Mouse (Mus musculus) heart, embryonic 15.5 days (tissue): Measurements from ENCODE around the gene Col11a2. TPM values are rescaled to one million over a fixed set of nuclear protein-coding genes. Genes with fewer than 3 reads are reported as not detected.
A peak's percentile ranks its signal among the peaks of the same experiment; 100 is the strongest.
"Not testable (repeated sequence)": the region's sequence is repeated elsewhere in the genome, so short reads cannot be mapped to it uniquely, and the experiment has no call there.

Source experiments
- ATAC-seq: fragments of 200-750 bp; cut with Nextera tagmentation; replicated peaks from 2 replicates; pipeline ENCODE4 v1.8.0; 2017; ENCODE audit warnings: low read depth, moderate TSS enrichment; ENCODE audit not compliant: insufficient number of reproducible peaks, insufficient read depth, low FRiP score
- H3K27ac ChIP-seq: fragments of 300-500 bp; sonication (generic); 2 replicates; pipeline ENCODE4 v1.5.1; 2015; ENCODE audit warnings: mild to moderate bottlenecking, inconsistent platforms
- H3K27me3 ChIP-seq: fragments of 300-500 bp; sonication (generic); 2 replicates; pipeline ENCODE4 v1.6.1; 2015; ENCODE audit warnings: inconsistent platforms
- H3K36me3 ChIP-seq: fragments of 300-500 bp; sonication (generic); 2 replicates; pipeline ENCODE4 v1.6.1; 2015; ENCODE audit warnings: mild to moderate bottlenecking, inconsistent platforms
- H3K4me1 ChIP-seq: fragments of 300-500 bp; sonication (generic); replicated peaks from 2 replicates; pipeline ENCODE4 v1.6.1; 2015; ENCODE audit warnings: inconsistent platforms
- H3K4me2 ChIP-seq: fragments of 300-500 bp; sonication (generic); 2 replicates; pipeline ENCODE4 v1.6.1; 2015; ENCODE audit warnings: inconsistent platforms, mild to moderate bottlenecking, moderate library complexity
- H3K4me3 ChIP-seq: fragments of 300-500 bp; sonication (generic); 2 replicates; pipeline ENCODE4 v1.5.1; 2015; ENCODE audit warnings: mild to moderate bottlenecking, inconsistent platforms
- H3K9ac ChIP-seq: fragments of 300-500 bp; sonication (generic); 2 replicates; pipeline ENCODE4 v1.6.1; 2015; ENCODE audit warnings: mild to moderate bottlenecking, inconsistent platforms
- H3K9me3 ChIP-seq: fragments of 300-500 bp; sonication (generic); replicated peaks from 2 replicates; pipeline ENCODE4 v1.6.1; 2016; ENCODE audit warnings: inconsistent platforms
- WGBS: fragments of 180-500 bp; shearing (Covaris S2); methylation state at CpG from one replicate; pipeline ENCODE4 v1.1.7; 2015; ENCODE audit warnings: mixed read lengths; 5-methylcytosine and 5-hydroxymethylcytosine counted together
- polyA plus RNA-seq: library from polyadenylated mRNA; unstranded; fragments of >200 nt; fragmentation: Nextera tagmentation; extraction: Ambion mirVana; gene quantifications from 2 replicates; pipeline ENCODE4 v1.2.1, GENCODE M21; 2015

Gene Col11a2
- polyA plus RNA-seq, result 1.3 and 4.6 TPM in 2 replicates

- ATAC-seq, result 0 out of 2 replicates have a peak, but pooled peaks have one; percentile 9
- peaks cover 37% of the 10 kb centered on the region for H3K4me1 ChIP-seq
- H3K9ac ChIP-seq, result peak within 1 kb of the TSS; percentile 31; the same call in 1 of the 2 replicates
- H3K27me3 ChIP-seq, result peaks cover 49% of the 10 kb centered on the region
- 7% methylated on average over 28 of the region's 28 CpGs for WGBS
- H3K36me3 ChIP-seq, result peaks cover 38% of the 10 kb centered on the region
- peak within 1 kb of the TSS; percentile 56 for H3K4me2 ChIP-seq
- no peak within 1 kb of the TSS for H3K27ac ChIP-seq
- H3K4me3 ChIP-seq, result peak within 1 kb of the TSS; percentile 25
- H3K9me3 ChIP-seq, result no peaks in the 10 kb centered on the region
These were observed at the start of gene Col11a2 for GRCm38 (mm10) chr17:34038878-34039561. Gene Col11a2 (plus strand): TSS chr17:34039437.

- Histone ChIP-seq H3K9ac (no peak overlapping the region), H3K4me1 (no peaks in the 10 kb centered on the region), H3K4me3 (no peak overlapping the region), H3K36me3 (no peaks in the 10 kb centered on the region), H3K9me3 (no peaks in the 10 kb centered on the region), H3K27ac (no peak overlapping the region), H3K27me3 (peaks cover 26% of the 10 kb centered on the region), H3K4me2 (no peak overlapping the region)
- no peak; the same call in 1 of the 2 replicates for ATAC-seq
- 29% methylated on average over 10 of the region's 10 CpGs for WGBS
These were observed 47.2 kb upstream of the Col11a2 start for GRCm38 (mm10) chr17:33991788-33992664.

DNA sequence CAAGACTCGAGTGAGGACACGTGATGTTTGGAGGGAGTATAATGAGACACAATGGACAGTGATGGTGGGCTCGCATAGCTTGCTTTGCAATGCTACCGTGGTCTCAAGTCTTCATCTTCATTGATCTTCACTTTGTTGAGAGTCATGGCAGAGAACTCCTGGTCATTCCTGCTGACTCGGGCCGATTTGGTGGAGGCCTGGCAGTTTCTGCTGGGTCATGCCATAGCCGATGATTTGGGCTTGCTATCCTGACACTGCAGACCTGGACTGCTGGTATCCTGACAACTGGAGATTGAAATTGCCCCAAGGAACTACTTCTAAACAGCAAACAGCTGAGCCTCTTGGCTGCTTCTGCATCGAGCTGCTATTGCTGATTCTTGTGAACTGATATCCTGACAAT is 44.3 kb upstream of the Col11a2 start:
- H3K9me3 ChIP-seq, result no peaks in the 10 kb centered on the region
- H3K9ac ChIP-seq, result no peak overlapping the region
- peaks cover 16% of the 10 kb centered on the region for H3K27me3 ChIP-seq
- no peak overlapping the region for H3K4me3 ChIP-seq
- 0 out of 2 replicates have a peak, but pooled peaks cover 7% of the 10 kb centered on the region for H3K4me1 ChIP-seq
- no peak for ATAC-seq
- WGBS, result 86% methylated on average over 8 of the region's 8 CpGs
- no peaks in the 10 kb centered on the region for H3K36me3 ChIP-seq
- H3K4me2 ChIP-seq, result no peak overlapping the region
- no peak overlapping the region for H3K27ac ChIP-seq

GRCm38 (mm10) chr17:33995651-33996050 is 43.6 kb upstream of the Col11a2 start:
- H3K4me2 ChIP-seq, result no peak overlapping the region
- H3K4me1 ChIP-seq, result 0 out of 2 replicates have a peak, but pooled peaks cover 7% of the 10 kb centered on the region
- no peaks in the 10 kb centered on the region for H3K36me3 ChIP-seq
- 39% methylated on average over 3 of the region's 3 CpGs for WGBS
- ATAC-seq, result no peak
- H3K9ac ChIP-seq, result no peak overlapping the region
- H3K27ac ChIP-seq, result no peak overlapping the region
- peaks cover 22% of the 10 kb centered on the region for H3K27me3 ChIP-seq
- no peaks in the 10 kb centered on the region for H3K9me3 ChIP-seq
- H3K4me3 ChIP-seq, result no peak overlapping the region

DNA sequence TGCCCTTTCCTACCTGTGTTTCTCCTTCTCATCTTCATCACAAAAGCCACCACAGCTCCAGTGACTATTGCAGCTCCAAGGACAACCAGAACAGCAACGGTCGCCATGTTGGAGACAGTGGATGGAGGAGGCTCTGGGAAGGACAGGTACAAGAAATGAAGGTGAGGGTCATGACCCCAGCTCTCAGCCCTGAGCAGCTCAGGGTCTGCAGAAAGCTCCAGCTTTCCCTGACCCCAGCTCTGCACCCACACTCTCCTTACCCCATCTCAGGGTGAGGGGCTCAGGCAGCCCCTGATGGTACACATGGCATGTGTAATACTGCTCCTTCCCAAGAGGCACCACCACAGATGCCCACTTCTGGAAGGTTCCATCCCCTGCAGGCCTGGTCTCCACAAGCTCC is 42.2 kb upstream of the Col11a2 start:
- not testable (repeated sequence) for H3K4me3 ChIP-seq, H3K9ac ChIP-seq, H3K36me3 ChIP-seq, ATAC-seq, H3K27ac ChIP-seq, H3K4me2 ChIP-seq, H3K4me1 ChIP-seq, H3K9me3 ChIP-seq
- H3K27me3 ChIP-seq, result peaks cover 31% of the 10 kb centered on the region
- 82% methylated on average over 2 of the region's 2 CpGs for WGBS

DNA sequence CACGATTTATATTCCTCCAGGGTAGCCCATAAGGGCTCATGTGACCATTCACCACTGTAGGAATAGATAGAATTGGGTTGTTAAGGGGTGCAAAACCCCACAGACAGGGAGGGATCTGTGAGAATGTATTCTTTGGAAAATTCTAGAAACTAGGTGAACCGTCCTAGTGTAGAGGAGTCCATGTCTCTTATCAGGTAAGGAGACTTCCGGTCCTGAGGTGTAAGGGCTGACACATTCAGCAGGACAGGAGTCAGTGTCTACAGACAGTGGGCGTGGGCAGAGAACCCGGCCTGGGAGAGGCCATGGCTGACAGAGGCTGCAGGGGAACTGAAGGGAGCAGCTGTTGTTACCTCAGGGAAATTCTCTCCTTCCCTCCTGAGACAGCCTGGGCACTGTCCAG is 40.5 kb upstream of the Col11a2 start:
- not testable (repeated sequence) for H3K4me1 ChIP-seq, H3K27ac ChIP-seq, H3K9ac ChIP-seq, ATAC-seq, H3K36me3 ChIP-seq, H3K9me3 ChIP-seq
- H3K4me3 ChIP-seq, result peak overlapping the region; percentile 56; the same call in 1 of the 2 replicates
- 54% methylated on average over 5 of the region's 5 CpGs for WGBS
- H3K4me2 ChIP-seq, result peak overlapping the region; percentile 95
- peaks cover 34% of the 10 kb centered on the region for H3K27me3 ChIP-seq

- H3K9ac ChIP-seq, result peak overlapping the region; percentile 63
- peaks cover 35% of the 10 kb centered on the region for H3K27me3 ChIP-seq
- H3K4me2 ChIP-seq, result peak overlapping the region; percentile 95
- 0 out of 2 replicates have a peak, but pooled peaks cover 7% of the 10 kb centered on the region for H3K4me1 ChIP-seq
- 2% methylated on average over 86 of the region's 87 CpGs for WGBS
- peak overlapping the region; percentile 56 for H3K4me3 ChIP-seq
- peak; percentile 78 for ATAC-seq
- no peaks in the 10 kb centered on the region for H3K36me3 ChIP-seq
- no peaks in the 10 kb centered on the region for H3K9me3 ChIP-seq
- H3K27ac ChIP-seq, result no peak overlapping the region
These were observed 39.7 kb upstream of the Col11a2 start for GRCm38 (mm10) chr17:33999341-34000149.

GRCm38 (mm10) chr17:34000150-34000537 is 39.1 kb upstream of the Col11a2 start, which contains the start of gene H2-K1:
Gene H2-K1 (minus strand): TSS chr17:34000347.
- Histone ChIP-seq H3K4me2 (peak within 1 kb of the TSS; percentile 95), H3K36me3 (no peaks in the 10 kb centered on the region), H3K4me3 (peak within 1 kb of the TSS; percentile 56), H3K9ac (peak within 1 kb of the TSS; percentile 63), H3K9me3 (no peaks in the 10 kb centered on the region), H3K27ac (no peak within 1 kb of the TSS), H3K27me3 (peaks cover 35% of the 10 kb centered on the region), H3K4me1 (0 out of 2 replicates have a peak, but pooled peaks cover 7% of the 10 kb centered on the region)
- peak; percentile 87 for ATAC-seq
- under 1% methylated on average over 30 of the region's 30 CpGs for WGBS

GRCm38 (mm10) chr17:34000796-34001195 is 38.4 kb upstream of the Col11a2 start:
- H3K9ac ChIP-seq, H3K27ac ChIP-seq, ATAC-seq, H3K9me3 ChIP-seq, H3K4me1 ChIP-seq, H3K36me3 ChIP-seq: not testable (repeated sequence)
- 45% methylated on average over 2 of the region's 2 CpGs for WGBS
- peak overlapping the region; percentile 56; the same call in 1 of the 2 replicates for H3K4me3 ChIP-seq
- peaks cover 35% of the 10 kb centered on the region for H3K27me3 ChIP-seq
- H3K4me2 ChIP-seq, result peak overlapping the region; percentile 95

GRCm38 (mm10) chr17:34003426-34003825 is 35.8 kb upstream of the Col11a2 start:
- no peak overlapping the region for H3K27ac ChIP-seq
- H3K4me1 ChIP-seq, result 0 out of 2 replicates have a peak, but pooled peaks cover 7% of the 10 kb centered on the region
- ATAC-seq, result no peak
- H3K27me3 ChIP-seq, result peaks cover 32% of the 10 kb centered on the region
- 5% methylated on average over 5 of the region's 5 CpGs for WGBS
- H3K36me3 ChIP-seq, result no peaks in the 10 kb centered on the region
- no peaks in the 10 kb centered on the region for H3K9me3 ChIP-seq
- H3K4me3 ChIP-seq, result no peak overlapping the region
- no peak overlapping the region for H3K9ac ChIP-seq
- no peak overlapping the region for H3K4me2 ChIP-seq
